Mouse (Mus musculus): ENCODE data around the gene Jak2.

The Jak2 gene

DNA sequence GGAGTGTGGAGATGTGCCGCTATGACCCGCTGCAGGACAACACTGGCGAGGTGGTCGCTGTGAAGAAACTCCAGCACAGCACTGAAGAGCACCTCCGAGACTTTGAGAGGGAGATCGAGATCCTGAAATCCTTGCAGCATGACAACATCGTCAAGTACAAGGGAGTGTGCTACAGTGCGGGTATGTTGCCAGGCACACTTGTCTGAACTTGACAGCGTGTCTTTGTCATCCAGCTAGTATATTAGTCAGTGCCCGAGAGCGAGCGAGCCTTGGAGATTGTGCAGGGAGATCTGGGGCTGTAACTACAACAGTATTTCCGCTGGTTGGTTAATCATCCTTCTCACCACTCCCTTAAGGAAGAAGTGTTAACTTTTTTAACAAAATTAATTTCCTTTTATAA is 49.3 kb downstream of the Jak2 start:
- DNase-seq (ENCODE audit: low spot score in 2 of 2): no peak

DNA sequence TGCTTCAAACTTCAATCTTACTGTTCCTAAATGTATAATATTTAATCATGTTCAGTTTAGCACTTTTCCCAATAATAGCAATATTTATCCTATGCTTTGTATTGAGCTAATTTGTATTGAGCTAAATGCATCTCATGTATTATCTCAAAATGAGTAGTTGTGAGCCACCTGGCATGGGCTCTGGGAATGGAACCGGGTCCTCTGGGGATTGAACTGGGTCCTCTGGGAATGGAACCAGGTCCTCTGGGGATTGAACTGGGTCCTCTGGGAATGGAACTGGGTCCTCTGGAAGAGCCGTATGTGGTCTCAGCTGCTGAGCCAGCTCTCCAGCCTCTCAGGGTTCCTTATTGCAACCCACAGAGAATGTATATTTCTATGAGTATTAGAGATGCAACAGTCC is 50.5 kb downstream of the Jak2 start:
- DNase-seq (ENCODE audit: low spot score in 2 of 2): no peak

DNA sequence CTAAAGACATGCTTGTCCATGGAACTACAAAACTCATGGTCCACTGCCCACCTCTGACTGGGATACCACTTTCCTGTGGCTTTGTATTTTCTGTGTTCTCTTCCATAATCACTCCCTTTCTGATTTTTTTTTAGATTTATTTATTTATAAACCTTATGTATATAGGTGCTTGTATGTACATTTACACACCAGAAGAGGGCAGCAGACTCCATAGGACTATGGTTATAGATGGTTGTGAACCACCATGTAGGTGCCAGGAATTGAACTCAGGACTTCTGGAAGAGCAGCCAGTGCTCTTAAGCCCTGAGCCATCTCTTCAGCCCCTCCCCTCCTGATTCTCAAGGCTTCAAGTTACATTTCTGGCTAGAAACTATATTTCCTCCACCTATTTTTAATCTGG is 57.2 kb downstream of the Jak2 start:
- no peak for DNase-seq (ENCODE audit: low spot score in 2 of 2)

GRCm38 (mm10) chr19:29311791-29312190 is 60.2 kb downstream of the Jak2 start:
- peak in 1 of 2 experiments; percentile 15 for DNase-seq (ENCODE audit: low spot score in 2 of 2)

DNA sequence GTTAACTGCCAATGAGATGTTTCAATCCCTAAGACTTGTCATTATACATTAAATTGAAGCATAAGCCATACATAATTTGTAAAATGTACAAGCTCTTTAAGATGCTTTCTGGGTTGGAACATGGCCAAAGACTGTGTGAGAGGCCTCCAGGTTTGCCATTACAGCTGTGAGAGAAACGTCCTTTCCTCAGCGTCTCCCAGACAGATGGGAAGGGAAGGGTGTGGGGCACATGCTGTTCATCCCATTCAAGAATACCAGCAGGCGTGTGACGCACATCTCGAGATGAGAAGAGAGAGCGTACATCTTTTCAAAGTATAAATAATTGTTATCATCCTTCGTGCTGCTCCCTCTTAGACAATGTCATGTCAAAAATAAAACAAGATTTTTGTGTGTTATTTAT is 61.0 kb downstream of the Jak2 start:
- no peak for DNase-seq (ENCODE audit: low spot score in 2 of 2)

DNA sequence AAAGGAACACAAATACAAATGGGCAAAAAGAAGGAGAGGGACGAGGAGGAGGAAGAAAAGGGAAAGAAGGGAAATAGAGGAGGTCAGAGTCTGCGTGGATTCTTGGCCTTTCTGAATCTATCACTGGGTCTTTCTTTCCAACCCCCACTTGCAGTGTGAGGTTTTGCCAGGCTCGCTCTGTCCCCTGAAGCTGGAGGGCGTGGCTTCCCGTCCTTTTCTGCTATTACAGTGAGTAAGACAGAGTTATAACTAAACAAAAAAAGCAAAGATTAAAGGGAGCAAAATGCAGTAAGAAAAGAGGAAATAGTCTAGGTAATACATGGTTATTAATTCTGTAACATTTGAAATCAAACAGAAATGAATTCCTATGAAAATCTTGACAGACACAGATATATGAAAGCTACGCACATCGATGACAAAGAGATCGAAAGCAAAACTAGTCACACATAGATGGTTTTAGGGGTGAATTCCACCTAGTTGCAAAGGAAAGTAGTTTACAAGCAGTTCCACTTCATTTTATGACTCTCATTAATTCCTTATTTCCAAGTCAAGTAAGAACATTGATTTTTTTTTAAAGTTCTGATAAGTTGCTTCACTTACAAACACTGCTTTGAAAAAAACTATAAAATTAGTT is 71.9 kb downstream of the Jak2 start:
- DNase-seq (ENCODE audit: low spot score in 2 of 2): no peak

- no peak for DNase-seq (ENCODE audit: low spot score in 2 of 2)
Measured at GRCm38 (mm10) chr19:29325053-29325851, 73.6 kb downstream of the Jak2 start, which contains the start of gene Insl6. Gene Insl6, minus strand, starts transcription at chr19:29325356.

GRCm38 (mm10) chr19:29325852-29326180 is 74.2 kb downstream of the Jak2 start:
- no peak for DNase-seq (ENCODE audit: low spot score in 2 of 2)

GRCm38 (mm10) chr19:29326396-29326795 is 74.8 kb downstream of the Jak2 start:
- DNase-seq (ENCODE audit: low spot score in 2 of 2): no peak

DNA sequence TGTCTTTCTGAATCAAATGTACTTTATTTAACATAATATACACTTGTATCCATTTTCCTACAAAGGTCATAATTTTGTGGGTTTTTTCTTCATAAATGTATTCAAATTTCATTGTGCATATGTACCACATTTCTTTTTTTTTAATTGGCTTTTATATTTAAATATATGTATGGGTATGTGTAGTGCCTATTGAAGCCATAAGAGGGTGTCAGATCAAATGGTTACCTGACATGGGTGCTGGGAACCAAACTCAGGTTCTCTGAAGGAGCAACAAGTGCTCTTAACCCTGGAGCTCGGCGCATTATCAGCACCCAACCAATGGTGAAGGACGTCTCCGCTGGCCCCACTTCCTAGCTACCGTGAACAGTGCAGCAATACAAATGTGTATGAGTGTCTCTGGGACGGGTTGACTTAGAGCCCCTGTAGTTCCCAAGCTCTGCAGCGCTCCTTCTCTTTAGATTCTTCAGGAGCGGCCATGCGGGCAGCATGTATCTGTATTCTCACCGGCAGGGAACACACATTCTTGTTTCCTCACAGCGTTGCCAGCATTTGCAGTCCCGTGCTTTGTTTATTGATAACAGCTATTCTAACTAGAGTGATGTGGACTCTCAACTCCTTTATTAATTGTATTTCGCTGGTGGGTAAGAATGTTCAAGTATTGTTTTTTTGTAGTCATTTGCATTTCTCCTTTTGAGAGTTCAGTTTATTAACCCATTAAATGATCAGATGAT is 75.4 kb downstream of the Jak2 start:
- no peak for DNase-seq (ENCODE audit: low spot score in 2 of 2)

DNA sequence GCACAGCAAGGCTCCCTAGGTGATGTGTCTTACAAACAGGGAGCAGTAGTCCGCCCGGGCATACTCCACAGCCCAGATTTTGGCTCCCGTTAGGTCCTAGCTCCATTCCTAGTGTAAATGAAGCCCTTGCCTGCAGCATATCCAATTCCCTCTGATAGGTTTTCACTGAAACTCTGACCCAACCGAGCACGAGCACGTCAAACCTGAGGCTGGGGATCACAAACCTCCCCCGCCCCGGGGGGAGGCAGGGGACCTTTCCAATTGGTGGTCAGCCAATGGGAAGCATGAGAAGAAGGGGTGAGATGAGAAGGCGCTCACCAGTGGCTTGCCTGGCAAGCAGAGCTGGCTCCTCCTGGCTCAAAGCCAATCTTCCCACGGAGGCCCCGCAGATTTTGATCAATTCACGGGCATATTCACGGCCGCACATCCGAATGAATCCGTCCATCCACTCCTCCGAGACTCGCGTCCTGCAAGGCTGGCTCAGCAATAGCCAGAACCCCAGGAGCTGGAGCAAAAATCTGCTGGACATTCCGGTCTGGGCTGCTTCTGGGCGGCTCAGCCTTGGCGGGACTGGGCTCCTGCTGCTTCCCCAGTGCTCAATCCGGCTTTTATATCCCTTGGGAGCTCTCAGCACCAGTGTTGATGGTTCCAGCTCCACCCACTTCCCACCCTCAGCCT is 82.6 kb downstream of the Jak2 start, which contains the start of gene Rln1:
Gene Rln1 (minus strand): TSS at position 603 of the 678 bp plus-strand sequence.
- peak in 1 of 2 experiments; percentile 14 for DNase-seq (ENCODE audit: low spot score in 2 of 2)

DNA sequence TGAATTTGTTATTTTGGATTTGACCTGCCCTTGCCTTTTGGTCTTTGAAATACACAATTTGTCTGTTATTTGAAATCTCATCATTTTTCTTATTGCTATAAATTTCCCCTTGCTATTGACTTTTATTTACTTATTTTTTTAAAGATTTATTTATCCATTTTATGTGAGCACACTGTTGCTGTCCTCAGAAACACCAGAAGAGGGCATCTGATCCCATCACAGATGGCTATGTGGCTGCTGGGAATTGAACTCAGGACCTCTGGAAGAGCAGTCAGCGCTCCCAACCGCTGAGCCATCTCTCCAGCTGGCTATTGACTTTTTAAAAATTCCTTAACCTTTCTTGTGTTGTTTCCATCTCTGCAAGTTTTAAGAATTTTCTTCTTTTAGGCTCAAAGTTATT is 85.0 kb downstream of the Jak2 start:
- no peak for DNase-seq (ENCODE audit: low spot score in 2 of 2)

DNA sequence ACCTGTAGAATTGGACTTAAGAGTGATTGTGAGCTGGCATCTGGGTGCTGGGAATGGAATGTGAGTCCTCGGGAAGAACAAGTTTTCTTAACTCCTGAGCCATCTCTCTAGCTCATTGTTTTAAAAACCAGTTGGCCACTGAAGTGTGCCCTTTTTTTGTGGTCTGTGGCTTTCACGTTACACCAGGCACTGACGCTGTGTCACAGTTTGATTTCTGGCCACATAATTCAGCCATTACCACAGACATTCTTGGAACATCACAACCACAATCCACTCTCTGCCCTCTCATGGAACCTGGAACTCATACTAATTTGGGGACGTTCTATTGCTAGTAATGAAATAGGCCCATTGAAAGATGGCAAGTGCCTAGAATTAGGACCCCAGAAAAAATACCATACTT is 89.4 kb downstream of the Jak2 start:
- DNase-seq (ENCODE audit: low spot score in 2 of 2): no peak

DNA sequence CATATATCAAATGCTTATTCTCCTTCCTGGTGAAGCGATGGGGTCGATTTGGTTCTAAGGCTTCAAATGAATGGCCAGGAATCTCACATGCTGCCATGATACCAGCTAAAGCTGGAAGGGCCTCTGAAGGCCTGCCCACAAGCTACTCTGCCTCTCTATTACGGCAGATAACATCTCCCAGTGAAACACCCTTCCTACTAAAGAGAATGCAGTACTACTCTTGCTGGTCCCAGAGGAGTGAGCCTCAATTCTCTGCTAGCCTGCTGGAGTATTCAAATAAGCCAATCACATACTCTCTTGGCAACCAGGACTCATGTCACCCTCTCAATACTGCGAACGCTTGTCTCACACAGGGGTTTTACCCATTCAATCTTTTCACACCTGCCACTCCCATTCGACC is 90.7 kb downstream of the Jak2 start:
- DNase-seq (ENCODE audit: low spot score in 2 of 2): no peak

- no peak for DNase-seq (ENCODE audit: low spot score in 2 of 2)
Measured at GRCm38 (mm10) chr19:29344868-29345267, 93.2 kb downstream of the Jak2 start.

DNA sequence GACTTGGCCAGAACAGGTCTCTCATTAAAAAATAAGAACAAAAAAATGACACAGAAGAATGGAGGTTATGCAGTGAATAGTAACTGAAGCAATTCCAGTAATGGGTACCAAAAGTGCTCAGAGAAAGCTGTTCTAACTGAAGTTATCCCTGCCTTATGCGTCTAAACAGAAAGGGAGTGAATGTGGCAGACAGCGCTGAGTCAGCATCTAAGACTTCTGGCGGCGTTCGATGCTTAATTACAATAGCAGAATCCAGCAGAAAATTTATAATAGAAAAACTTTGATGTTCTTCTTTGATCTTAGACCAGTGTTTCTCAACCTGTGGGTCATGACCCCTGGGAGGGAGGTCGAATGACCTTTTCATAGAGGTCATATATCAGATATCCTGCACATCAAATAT is 94.0 kb downstream of the Jak2 start:
- no peak for DNase-seq (ENCODE audit: low spot score in 2 of 2)

GRCm38 (mm10) chr19:29350991-29351390 is 99.4 kb downstream of the Jak2 start:
- DNase-seq (ENCODE audit: low spot score in 2 of 2): no peak

GRCm38 (mm10) chr19:29354895-29355877 is 103.6 kb downstream of the Jak2 start:
- DNase-seq (ENCODE audit: low spot score in 2 of 2): peak; percentile 58 to 84

DNA sequence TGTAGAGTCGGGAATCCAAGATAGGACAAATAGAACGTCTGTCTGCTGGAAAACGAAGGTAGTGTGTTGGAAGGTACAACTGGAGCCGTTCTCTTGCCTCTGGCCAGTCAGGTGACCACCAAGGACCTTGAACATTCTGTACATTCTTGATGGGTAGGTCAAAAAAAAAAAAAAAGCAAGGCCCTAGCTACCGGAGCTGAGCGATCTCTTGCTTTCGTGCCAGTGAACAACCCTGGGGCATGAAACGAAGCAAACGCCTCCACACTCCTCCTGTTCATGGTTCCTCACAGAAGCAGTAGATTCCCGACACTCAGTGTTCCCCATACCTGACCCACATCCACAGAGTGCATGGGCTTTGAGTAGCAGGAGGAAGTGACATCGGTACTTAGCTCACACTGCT is 104.7 kb downstream of the Jak2 start:
- DNase-seq (ENCODE audit: low spot score in 2 of 2): no peak

GRCm38 (mm10) chr19:29360251-29360650 is 108.6 kb downstream of the Jak2 start:
- no peak for DNase-seq (ENCODE audit: low spot score in 2 of 2)

Data from frontal cortex, postnatal 14 days (tissue).